Mouse (Mus musculus) gastrocnemius, postnatal 36 days (tissue): ENCODE data around the gene Txlng. TPM values are rescaled to one million over a fixed set of nuclear protein-coding genes. Genes with fewer than 3 reads are reported as not detected.

Experiments used
- DNase-seq, 2 experiments: peaks; one replicate each; pipeline ENCODE4 v3.0.0; 2022
- intact Hi-C: fragments of 180-260 bp; cut with DNase I; formaldehyde crosslinking; loops from one replicate; pipeline ENCODE4 v1.15.1; 2025
- microRNA-seq, 2 experiments: library from miRNA; unstranded; fragments of <30 nt; microRNA quantifications; one replicate each; pipeline ENCODE4 v1.2.0; 2021
- total RNA-seq, 2 experiments: library from RNA; stranded (reverse); gene quantifications; 2 replicates each; pipeline ENCODE4 v1.2.3; 2021

Gene Txlng
- total RNA-seq, 2 experiments from 2014 or later: 6.4 to 9.4 TPM

- intact Hi-C loops: no loop called here
- peak in 1 of 2 experiments; percentile 6 for DNase-seq
These were observed 68.2 kb downstream of the Txlng start for GRCm38 (mm10) chrX:162760958-162761515.

GRCm38 (mm10) chrX:162760115-162760942 lies 68.9 kb downstream of the Txlng start, which contains the start of gene Rbbp7:
TSS of gene Rbbp7 (plus strand) at chrX:162760402.
- DNase-seq: peak; percentile 82 to 89
- intact Hi-C loops: no loop called here

GRCm38 (mm10) chrX:162759251-162760114 lies 69.8 kb downstream of the Txlng start:
- no peak for DNase-seq

GRCm38 (mm10) chrX:162756058-162756457 lies 73.2 kb downstream of the Txlng start:
- intact Hi-C loops: no loop called here
- no peak for DNase-seq

More at GRCm38 (mm10) chrX:162759251-162760114, 69.8 kb downstream of the Txlng start:
- intact Hi-C loops: no loop called here

- intact Hi-C loops: no loop called here
- no peak for DNase-seq
These were observed 74.9 kb downstream of the Txlng start for GRCm38 (mm10) chrX:162754314-162754713.

GRCm38 (mm10) chrX:162752418-162752817 lies 76.8 kb downstream of the Txlng start:
- DNase-seq: no peak
- intact Hi-C loops: no loop called here

- DNase-seq: no peak
These were observed 80.4 kb downstream of the Txlng start for GRCm38 (mm10) chrX:162748696-162749420.

GRCm38 (mm10) chrX:162736140-162736659 lies 93.1 kb downstream of the Txlng start:
- intact Hi-C loops: no loop called here
- no peak for DNase-seq

More at GRCm38 (mm10) chrX:162748696-162749420, 80.4 kb downstream of the Txlng start:
- intact Hi-C loops: no loop called here

- intact Hi-C loops: no loop called here
These were observed 94.0 kb downstream of the Txlng start for GRCm38 (mm10) chrX:162734997-162735929.

GRCm38 (mm10) chrX:162730031-162730430 lies 99.2 kb downstream of the Txlng start:
- intact Hi-C loops: no loop called here
- DNase-seq: no peak

More at GRCm38 (mm10) chrX:162734997-162735929, 94.0 kb downstream of the Txlng start:
- DNase-seq: peak; percentile 51 to 53

Small RNA genes within 50 kb of the gene (microRNA-seq; reads per million reads assigned to microRNA genes)
- gene Mir3473a: 0 reads per million in 2 experiments

Other genes with a start within 250 kb of the Txlng start
- gene Reps2, start 185.8 kb downstream of the Txlng start, total RNA-seq: 1 to 10 TPM in 1 of 2 experiments, under 1 TPM in 1; 0.99 to 1.1 TPM
- gene Rbbp7, start 69.1 kb downstream of the Txlng start, total RNA-seq: 10 to 100 TPM; 73.8 to 88.7 TPM
- 10 to 100 TPM; 20.3 to 24.2 TPM for gene Syap1, start 59.0 kb upstream of the Txlng start, total RNA-seq
- gene Ctps2, start 71.8 kb upstream of the Txlng start, total RNA-seq: 1 to 10 TPM; 4.9 to 5.3 TPM
- gene S100g, start 135.1 kb upstream of the Txlng start, total RNA-seq: not detected